Mouse (Mus musculus): ENCODE measurements around the gene Kif5a. TPM values are rescaled to one million over a fixed set of nuclear protein-coding genes. Genes with fewer than 3 reads are reported as not detected.

Gene Kif5a
- polyA plus RNA-seq, 1 experiment from 2014 or later = 118 TPM

- Histone ChIP-seq H3K27ac (peak overlapping the region; percentile 69), H3K9me3 (ENCODE audit: control insufficient read depth, low read length) (no peaks in the 10 kb centered on the region), H3K4me3 (replicated peaks; ENCODE audit: low read length) (peak overlapping the region; percentile 65), H3K4me1 (replicated peaks; ENCODE audit: control insufficient read depth, insufficient read depth, low read length) (peaks cover 26% of the 10 kb centered on the region), H3K4me2 (replicated peaks) (peak overlapping the region; percentile 99), H3K9ac (peak overlapping the region; percentile 82), H3K27me3 (ENCODE audit: control insufficient read depth, insufficient read depth, low read length) (no peaks in the 10 kb centered on the region), H3K36me3 (replicated peaks; ENCODE audit: control insufficient read depth, insufficient read depth) (peaks cover 31% of the 10 kb centered on the region)
- DNase-seq (ENCODE audit: low spot score) (no peak), ATAC-seq (ENCODE audit: low FRiP score) (no peak)
- under 1% methylated on average over 15 of the region's 21 CpGs for WGBS
These were observed 75.1 kb downstream of the Kif5a start for GRCm38 (mm10) chr10:127188079-127188453.

GRCm38 (mm10) chr10:127187371-127188078 is 75.6 kb downstream of the Kif5a start:
- Histone ChIP-seq H3K9ac (peak overlapping the region; percentile 82), H3K27me3 (ENCODE audit: control insufficient read depth, insufficient read depth, low read length) (no peaks in the 10 kb centered on the region), H3K9me3 (ENCODE audit: control insufficient read depth, low read length) (no peaks in the 10 kb centered on the region), H3K4me1 (replicated peaks; ENCODE audit: control insufficient read depth, insufficient read depth, low read length) (peaks cover 26% of the 10 kb centered on the region), H3K4me3 (replicated peaks; ENCODE audit: low read length) (peak overlapping the region; percentile 65), H3K4me2 (replicated peaks) (peak overlapping the region; percentile 99), H3K36me3 (replicated peaks; ENCODE audit: control insufficient read depth, insufficient read depth) (peaks cover 29% of the 10 kb centered on the region), H3K27ac (peak overlapping the region; percentile 69)
- 0 out of 2 replicates have a peak, but pooled peaks have one; percentile 6 for ATAC-seq (ENCODE audit: low FRiP score)
- no peak for DNase-seq (ENCODE audit: low spot score)
- WGBS = 31% methylated on average over 10 of the region's 10 CpGs

- Histone ChIP-seq H3K9ac (no peak overlapping the region), H3K4me2 (replicated peaks) (no peak overlapping the region), H3K9me3 (ENCODE audit: control insufficient read depth, low read length) (no peaks in the 10 kb centered on the region), H3K4me3 (replicated peaks; ENCODE audit: low read length) (no peak overlapping the region), H3K27me3 (ENCODE audit: control insufficient read depth, insufficient read depth, low read length) (peaks cover 9% of the 10 kb centered on the region; the same call in 1 of the 2 replicates), H3K27ac (no peak overlapping the region), H3K4me1 (replicated peaks; ENCODE audit: control insufficient read depth, insufficient read depth, low read length) (peaks cover 26% of the 10 kb centered on the region), H3K36me3 (replicated peaks; ENCODE audit: control insufficient read depth, insufficient read depth) (peaks cover 21% of the 10 kb centered on the region)
- DNase-seq (ENCODE audit: low spot score) (no peak), ATAC-seq (ENCODE audit: low FRiP score) (no peak)
- 76% methylated on average over 1 of the region's 1 CpGs for WGBS
These were observed 76.7 kb downstream of the Kif5a start for GRCm38 (mm10) chr10:127186451-127186850.

GRCm38 (mm10) chr10:127185506-127185905 is 77.6 kb downstream of the Kif5a start:
- H3K27ac ChIP-seq = no peak overlapping the region
- H3K4me2 ChIP-seq (replicated peaks) = no peak overlapping the region
- no peak for DNase-seq (ENCODE audit: low spot score)
- WGBS = 91% methylated on average over 15 of the region's 15 CpGs
- no peak for ATAC-seq (ENCODE audit: low FRiP score)
- peaks cover 11% of the 10 kb centered on the region; the same call in 1 of the 2 replicates for H3K36me3 ChIP-seq (replicated peaks; ENCODE audit: control insufficient read depth, insufficient read depth)
- peaks cover 27% of the 10 kb centered on the region for H3K4me1 ChIP-seq (replicated peaks; ENCODE audit: control insufficient read depth, insufficient read depth, low read length)
- no peak overlapping the region for H3K4me3 ChIP-seq (replicated peaks; ENCODE audit: low read length)
- H3K27me3 ChIP-seq (ENCODE audit: control insufficient read depth, insufficient read depth, low read length) = peaks cover 19% of the 10 kb centered on the region
- H3K9me3 ChIP-seq (ENCODE audit: control insufficient read depth, low read length) = no peaks in the 10 kb centered on the region
- no peak overlapping the region for H3K9ac ChIP-seq

- Histone ChIP-seq H3K4me3 (replicated peaks; ENCODE audit: low read length) (no peak overlapping the region), H3K9ac (no peak overlapping the region), H3K27me3 (ENCODE audit: control insufficient read depth, insufficient read depth, low read length) (peaks cover 23% of the 10 kb centered on the region), H3K36me3 (replicated peaks; ENCODE audit: control insufficient read depth, insufficient read depth) (0 out of 2 replicates have a peak, but pooled peaks cover 9% of the 10 kb centered on the region), H3K4me1 (replicated peaks; ENCODE audit: control insufficient read depth, insufficient read depth, low read length) (peaks cover 31% of the 10 kb centered on the region), H3K27ac (no peak overlapping the region), H3K4me2 (replicated peaks) (no peak overlapping the region), H3K9me3 (ENCODE audit: control insufficient read depth, low read length) (no peaks in the 10 kb centered on the region)
- ATAC-seq (ENCODE audit: low FRiP score) = no peak
- 71% methylated on average over 9 of the region's 9 CpGs for WGBS
- no peak for DNase-seq (ENCODE audit: low spot score)
These were observed 78.0 kb downstream of the Kif5a start for GRCm38 (mm10) chr10:127185101-127185500.

GRCm38 (mm10) chr10:127183759-127184158 is 79.4 kb downstream of the Kif5a start:
- ATAC-seq (ENCODE audit: low FRiP score) (no peak), DNase-seq (ENCODE audit: low spot score) (no peak)
- H3K36me3 ChIP-seq (replicated peaks; ENCODE audit: control insufficient read depth, insufficient read depth) = 0 out of 2 replicates have a peak, but pooled peaks cover 9% of the 10 kb centered on the region
- H3K27me3 ChIP-seq (ENCODE audit: control insufficient read depth, insufficient read depth, low read length) = peaks cover 36% of the 10 kb centered on the region
- H3K4me3 ChIP-seq (replicated peaks; ENCODE audit: low read length) = no peak overlapping the region
- no peaks in the 10 kb centered on the region for H3K9me3 ChIP-seq (ENCODE audit: control insufficient read depth, low read length)
- peaks cover 27% of the 10 kb centered on the region for H3K4me1 ChIP-seq (replicated peaks; ENCODE audit: control insufficient read depth, insufficient read depth, low read length)
- H3K27ac ChIP-seq = no peak overlapping the region
- peak overlapping the region; percentile 28 for H3K4me2 ChIP-seq (replicated peaks)
- 14% methylated on average over 20 of the region's 20 CpGs for WGBS
- H3K9ac ChIP-seq = 0 out of 2 replicates have a peak overlapping the region, but pooled peaks have one; percentile 20

GRCm38 (mm10) chr10:127182624-127183023 is 80.5 kb downstream of the Kif5a start:
- H3K9ac ChIP-seq = no peak overlapping the region
- no peak overlapping the region for H3K4me2 ChIP-seq (replicated peaks)
- H3K4me1 ChIP-seq (replicated peaks; ENCODE audit: control insufficient read depth, insufficient read depth, low read length) = peaks cover 36% of the 10 kb centered on the region
- WGBS = 73% methylated on average over 4 of the region's 4 CpGs
- H3K27ac ChIP-seq = no peak overlapping the region
- peaks cover 48% of the 10 kb centered on the region for H3K27me3 ChIP-seq (ENCODE audit: control insufficient read depth, insufficient read depth, low read length)
- ATAC-seq (ENCODE audit: low FRiP score) = no peak
- no peak overlapping the region for H3K4me3 ChIP-seq (replicated peaks; ENCODE audit: low read length)
- DNase-seq (ENCODE audit: low spot score) = no peak
- H3K9me3 ChIP-seq (ENCODE audit: control insufficient read depth, low read length) = no peaks in the 10 kb centered on the region
- H3K36me3 ChIP-seq (replicated peaks; ENCODE audit: control insufficient read depth, insufficient read depth) = 0 out of 2 replicates have a peak, but pooled peaks cover 9% of the 10 kb centered on the region

GRCm38 (mm10) chr10:127181566-127181965 is 81.6 kb downstream of the Kif5a start:
- H3K27ac ChIP-seq = no peak overlapping the region
- no peak overlapping the region for H3K9ac ChIP-seq
- no peak overlapping the region for H3K4me3 ChIP-seq (replicated peaks; ENCODE audit: low read length)
- DNase-seq (ENCODE audit: low spot score) = no peak
- H3K4me2 ChIP-seq (replicated peaks) = no peak overlapping the region
- 63% methylated on average over 6 of the region's 6 CpGs for WGBS
- no peak for ATAC-seq (ENCODE audit: low FRiP score)
- peaks cover 58% of the 10 kb centered on the region for H3K27me3 ChIP-seq (ENCODE audit: control insufficient read depth, insufficient read depth, low read length)
- 0 out of 2 replicates have a peak, but pooled peaks cover 8% of the 10 kb centered on the region for H3K36me3 ChIP-seq (replicated peaks; ENCODE audit: control insufficient read depth, insufficient read depth)
- peaks cover 33% of the 10 kb centered on the region for H3K4me1 ChIP-seq (replicated peaks; ENCODE audit: control insufficient read depth, insufficient read depth, low read length)
- H3K9me3 ChIP-seq (ENCODE audit: control insufficient read depth, low read length) = no peaks in the 10 kb centered on the region

- Histone ChIP-seq H3K4me3 (replicated peaks; ENCODE audit: low read length) (peak overlapping the region; percentile 14; the same call in 1 of the 2 replicates), H3K9ac (no peak overlapping the region), H3K27me3 (ENCODE audit: control insufficient read depth, insufficient read depth, low read length) (peaks cover 67% of the 10 kb centered on the region), H3K36me3 (replicated peaks; ENCODE audit: control insufficient read depth, insufficient read depth) (0 out of 2 replicates have a peak, but pooled peaks cover 5% of the 10 kb centered on the region), H3K4me2 (replicated peaks) (peak overlapping the region; percentile 43; the same call in 1 of the 2 replicates), H3K9me3 (ENCODE audit: control insufficient read depth, low read length) (no peaks in the 10 kb centered on the region), H3K4me1 (replicated peaks; ENCODE audit: control insufficient read depth, insufficient read depth, low read length) (peaks cover 33% of the 10 kb centered on the region), H3K27ac (no peak overlapping the region)
- 19% methylated on average over 3 of the region's 3 CpGs for WGBS
- ATAC-seq (ENCODE audit: low FRiP score) = no peak
- DNase-seq (ENCODE audit: low spot score) = no peak
These were observed 82.5 kb downstream of the Kif5a start for GRCm38 (mm10) chr10:127180695-127181047.

All from hindbrain, embryonic 14.5 days (tissue).